Mouse (Mus musculus): ENCODE measurements around the gene Fmnl1.

DNA sequence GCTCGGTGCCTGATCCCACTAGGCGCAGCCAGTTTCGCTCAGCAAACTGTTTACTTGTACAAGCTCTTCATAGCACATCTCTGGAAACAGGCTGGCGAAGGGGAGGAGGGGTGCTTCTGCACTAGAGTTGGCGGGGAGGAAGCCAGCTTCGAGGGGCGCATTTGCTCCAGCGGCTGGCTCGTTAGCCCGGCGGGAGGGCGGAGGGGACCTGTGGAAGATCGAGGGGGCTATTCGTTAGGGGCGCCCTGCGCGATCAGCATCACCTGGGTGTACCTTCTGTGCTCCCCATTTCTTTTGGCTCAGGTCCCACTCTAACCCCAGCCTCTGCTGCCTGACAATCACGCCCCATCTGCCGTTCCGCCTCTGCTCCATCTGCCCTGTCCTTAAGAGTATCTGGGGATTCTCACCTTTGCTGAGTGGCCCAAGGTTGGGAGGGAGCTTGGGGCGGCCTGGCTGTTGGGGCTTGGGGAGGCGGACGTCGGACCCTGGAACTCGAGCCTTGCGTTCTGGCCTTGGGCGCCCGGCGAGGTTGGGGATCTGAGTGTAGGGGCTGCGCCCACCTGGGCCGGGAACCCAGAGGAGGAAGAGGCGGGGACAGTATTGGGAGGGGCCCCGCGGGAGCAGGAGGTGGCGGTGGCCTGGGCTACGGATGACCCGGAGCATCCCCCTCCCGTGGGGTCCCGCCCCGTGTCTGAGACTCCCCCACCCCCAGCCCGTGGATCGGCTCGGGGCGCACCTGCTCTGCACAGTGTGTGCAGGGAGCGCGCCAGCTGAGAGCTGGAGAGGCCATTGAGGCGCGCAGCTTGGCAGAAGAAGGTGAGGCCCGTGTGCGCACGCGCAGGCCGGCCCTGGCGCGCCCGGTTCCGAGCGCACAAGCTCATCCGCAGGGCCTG, 28.2 kb downstream of the Fmnl1 start:
- no peak for TF ChIP-seq EP300 (IDR thresholded peaks at IDR 0.05; ENCODE audit: low read depth)
- TF ChIP-seq CTCF (IDR thresholded peaks at IDR 0.05; ENCODE audit: low read depth) = no peak

Measured in liver, postnatal 0 days (tissue).